Mouse (Mus musculus) olfactory bulb, adult 2 months (tissue): ENCODE results near the gene Ddx3x.

Source experiments
- CTCF ChIP-seq: fragments of 200-500 bp; IDR thresholded peaks from 2 replicates; pipeline ENCODE4 v1.5.1; 2012; ENCODE audit warnings: low read depth, mild to moderate bottlenecking, low read length, moderate library complexity; ENCODE audit not compliant: insufficient read depth
- POLR2A ChIP-seq: fragments of 200-500 bp; IDR thresholded peaks from 2 replicates; pipeline ENCODE4 v1.6.1; 2012; ENCODE audit warnings: mild to moderate bottlenecking, low read depth, low read length, moderate library complexity; ENCODE audit not compliant: insufficient read depth

DNA sequence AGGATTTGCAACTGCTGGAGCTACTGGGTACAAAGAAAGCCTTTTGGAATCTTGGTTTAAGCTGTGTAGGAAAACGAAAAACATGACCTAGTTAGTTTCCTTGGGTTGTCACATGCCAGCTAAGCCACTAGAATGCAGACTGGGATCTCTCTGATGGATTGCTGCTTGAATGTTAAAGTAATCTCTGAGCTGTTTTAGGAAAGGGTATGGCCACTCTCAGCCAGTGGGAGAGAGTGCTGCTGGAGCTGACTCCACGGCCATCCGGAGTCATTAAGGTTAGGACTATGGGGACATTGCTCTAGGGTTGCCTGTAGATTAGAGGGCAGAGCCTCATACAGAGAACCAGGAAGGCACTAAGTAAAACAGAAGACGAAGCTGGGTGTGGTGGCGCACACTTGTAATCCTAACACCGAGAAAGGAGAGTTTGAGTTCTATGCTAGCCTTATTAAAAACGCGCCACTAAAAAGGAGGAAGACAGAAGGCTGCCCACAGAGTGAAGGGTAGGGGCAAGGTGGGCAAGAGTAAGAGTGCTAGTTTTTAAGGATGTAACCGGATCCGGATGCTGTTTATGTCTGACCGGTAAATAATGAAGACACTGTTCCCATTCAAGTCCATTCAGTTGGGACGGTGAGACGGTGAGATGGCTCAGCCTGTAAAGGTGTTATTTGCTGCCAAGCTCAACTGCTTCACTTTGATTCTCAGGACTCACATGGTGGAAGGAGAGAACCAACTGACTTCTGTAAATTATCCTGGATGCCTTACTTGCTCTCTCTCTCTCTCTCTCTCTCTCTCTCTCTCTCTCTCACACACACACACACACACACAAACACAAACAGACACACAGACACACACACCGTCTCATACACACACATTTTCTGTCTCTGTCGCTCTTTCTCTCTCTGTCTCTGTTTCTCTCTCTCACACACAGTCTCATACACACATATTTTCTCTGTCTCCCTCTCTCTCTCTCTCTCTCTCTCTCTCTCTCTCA lies 37.3 kb upstream of the Ddx3x start:
- TF ChIP-seq POLR2A (no peak), CTCF (no peak)
